Comparison of ENCODE assay signal across 16 mouse cellular contexts in the genomic region with DNA sequence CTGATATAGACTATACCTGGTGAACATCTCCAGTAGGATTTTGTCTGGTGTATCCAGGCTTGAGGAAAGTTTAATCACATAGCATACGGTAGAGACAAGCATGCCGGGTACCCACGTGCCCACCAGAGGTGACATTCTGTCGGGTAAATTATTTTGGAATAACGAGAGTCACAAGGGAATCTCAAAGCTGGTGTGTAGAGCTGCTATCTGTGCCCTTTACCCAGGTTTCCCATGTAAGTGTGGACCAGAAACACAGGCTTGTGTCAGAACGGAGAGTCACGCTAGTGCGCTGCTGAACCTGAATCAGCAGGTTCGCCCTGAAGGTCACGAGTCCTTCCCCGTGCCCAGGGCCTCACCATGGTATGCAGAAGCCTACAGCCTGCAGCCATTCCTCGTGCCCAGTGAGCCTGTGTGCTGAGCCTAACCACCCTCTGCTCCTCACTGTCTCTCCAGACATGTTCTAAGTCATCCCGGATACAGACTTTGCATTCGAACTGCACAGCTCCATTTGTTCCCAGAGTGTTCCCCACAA. TPM values are rescaled to one million over a fixed set of nuclear protein-coding genes. Genes with fewer than 3 reads are reported as not detected.
DNase-seq lines count a peak whose midpoint lies in the region; ATAC-seq and TF ChIP-seq lines count a peak whose summit lies in the region.
"Had no signal": no experiment of that assay in that cellular context is flagged by ENCODE, and none has a peak within 500 bp of the region (broad histone marks: within the 10 kb centered on the region; RNA-seq: fewer than 3 reads in every experiment).

No protein-coding gene starts in this region.

- H3K9me3 ChIP-seq in heart, embryonic 14.5 days (ENCODE audit: control insufficient read depth, low read length) = no peaks in the 10 kb centered on the region
- no peaks in the 10 kb centered on the region for H3K9me3 ChIP-seq in heart, postnatal 0 days (replicated peaks; ENCODE audit: control insufficient read depth, low read length)
- H3K9me3 ChIP-seq in intestine, postnatal 0 days (ENCODE audit: control insufficient read depth) = no peaks in the 10 kb centered on the region
- no peaks in the 10 kb centered on the region for H3K9me3 ChIP-seq in hindbrain, embryonic 10.5 days

- no peaks in the 10 kb centered on the region for H3K27me3 ChIP-seq in heart, embryonic 14.5 days (ENCODE audit: control insufficient read depth, insufficient read depth, low read length)
- H3K27me3 ChIP-seq in heart, postnatal 0 days (ENCODE audit: control insufficient read depth, insufficient read depth, low read length) = 0 out of 2 replicates have a peak, but pooled peaks cover 5% of the 10 kb centered on the region
- no peaks in the 10 kb centered on the region for H3K27me3 ChIP-seq in intestine, postnatal 0 days (replicated peaks; ENCODE audit: control insufficient read depth, insufficient read depth, low read length)
- H3K27me3 ChIP-seq in hindbrain, embryonic 10.5 days (ENCODE audit: insufficient read depth, poor library complexity, severe bottlenecking) = peaks cover 72% of the 10 kb centered on the region

- no peak for DNase-seq in heart, adult 11 months
- DNase-seq in heart, postnatal 0 days (ENCODE audit: low spot score) = peak; percentile 51
- peak; percentile 78 to 86 for DNase-seq in kidney, postnatal 36 days
- no peak for DNase-seq in hindbrain, embryonic 10.5 days (ENCODE audit: low spot score)
- DNase-seq in spleen, postnatal 10 days (ENCODE audit: low spot score in 2 of 2) = no peak
- DNase-seq: forebrain, postnatal 0 days; gastrocnemius, postnatal 10 days; left cerebral cortex, postnatal 4 days; lung, embryonic 14.5 days; right cerebral cortex, postnatal 25 days; thymus, postnatal 36 days had no signal

- H3K9ac ChIP-seq in heart, embryonic 14.5 days (ENCODE audit: low read length) = peak overlapping the region; percentile 25
- H3K9ac ChIP-seq in heart, postnatal 0 days (replicated peaks; ENCODE audit: low read depth, low read length) = no peak overlapping the region
- H3K9ac ChIP-seq in intestine, postnatal 0 days (ENCODE audit: low read depth, low read length) = no peak overlapping the region
- H3K9ac ChIP-seq: forebrain, postnatal 0 days; lung, embryonic 14.5 days had no signal

- TF ChIP-seq EP300 in heart, postnatal 0 days (IDR thresholded peaks at IDR 0.05; ENCODE audit: low read depth) = 0 out of 2 replicates have a peak, but pooled peaks have one; percentile 51

- no peak for TF ChIP-seq CTCF in heart, postnatal 0 days (IDR thresholded peaks at IDR 0.05; ENCODE audit: low read depth)
- TF ChIP-seq CTCF in intestine, postnatal 0 days (IDR thresholded peaks at IDR 0.05; ENCODE audit: low read depth) = no peak

- no peak overlapping the region for H3K4me3 ChIP-seq in heart, embryonic 14.5 days (ENCODE audit: control insufficient read depth in 1 of 2, insufficient read depth in 1 of 2, low read depth in 1 of 2, low read length in 2 of 2)
- H3K4me3 ChIP-seq in heart, postnatal 0 days (ENCODE audit: low read depth, low read length) = no peak overlapping the region
- no peak overlapping the region for H3K4me3 ChIP-seq in intestine, postnatal 0 days (ENCODE audit: low read depth, low read length)
- H3K4me3 ChIP-seq in hindbrain, embryonic 10.5 days = no peak overlapping the region

- peaks cover 49 to 82% of the 10 kb centered on the region in 2 experiments for H3K4me1 ChIP-seq in heart, embryonic 14.5 days (ENCODE audit: control insufficient read depth in 2 of 2, insufficient read depth in 2 of 2, low read length in 2 of 2)
- H3K4me1 ChIP-seq in heart, postnatal 0 days (ENCODE audit: control insufficient read depth, insufficient read depth) = peaks cover 11% of the 10 kb centered on the region
- H3K4me1 ChIP-seq in intestine, postnatal 0 days (replicated peaks; ENCODE audit: control insufficient read depth, insufficient read depth, low read length) = peaks cover 3% of the 10 kb centered on the region; the same call in 1 of the 2 replicates
- H3K4me1 ChIP-seq in hindbrain, embryonic 10.5 days (replicated peaks) = peaks cover 65% of the 10 kb centered on the region

- H3K36me3 ChIP-seq in heart, embryonic 14.5 days (ENCODE audit: control insufficient read depth, insufficient read depth, low read length) = peaks cover 11% of the 10 kb centered on the region; the same call in 1 of the 2 replicates
- H3K36me3 ChIP-seq in heart, postnatal 0 days (replicated peaks; ENCODE audit: control insufficient read depth, insufficient read depth, low read length) = no peaks in the 10 kb centered on the region
- H3K36me3 ChIP-seq in intestine, postnatal 0 days (ENCODE audit: control insufficient read depth, insufficient read depth) = 0 out of 2 replicates have a peak, but pooled peaks cover 2% of the 10 kb centered on the region
- H3K36me3 ChIP-seq in hindbrain, embryonic 10.5 days = no peaks in the 10 kb centered on the region

- 48% methylated on average over 14 of the region's 14 CpGs for WGBS in heart, embryonic 14.5 days
- WGBS in heart, postnatal 0 days = 48% methylated on average over 14 of the region's 14 CpGs
- WGBS in intestine, postnatal 0 days = 68% methylated on average over 14 of the region's 14 CpGs
- WGBS in hindbrain, embryonic 10.5 days = 81% methylated on average over 14 of the region's 14 CpGs

- peak overlapping the region; percentile 49 to 79 for H3K27ac ChIP-seq in heart, embryonic 14.5 days (replicated peaks in 1 of 2; ENCODE audit: control insufficient read depth in 1 of 2, insufficient read depth in 1 of 2, low read depth in 2 of 2, low read length in 2 of 2)
- peak overlapping the region; percentile 79 for H3K27ac ChIP-seq in heart, postnatal 0 days (ENCODE audit: low read depth)
- peak overlapping the region; percentile 82 for H3K27ac ChIP-seq in intestine, postnatal 0 days (ENCODE audit: low read depth, low read length)
- no peak overlapping the region for H3K27ac ChIP-seq in hindbrain, embryonic 10.5 days

- H3K4me2 ChIP-seq in heart, embryonic 14.5 days (ENCODE audit: low read length) = peak overlapping the region; percentile 2; the same call in 1 of the 2 replicates
- no peak overlapping the region for H3K4me2 ChIP-seq in heart, postnatal 0 days (ENCODE audit: low read depth, low read length)
- H3K4me2 ChIP-seq in intestine, postnatal 0 days (replicated peaks; ENCODE audit: low read depth) = no peak overlapping the region
- H3K4me2 ChIP-seq: lung, embryonic 14.5 days had no signal

- ATAC-seq in heart, embryonic 14.5 days (ENCODE audit: insufficient number of reproducible peaks, insufficient read depth, low FRiP score, low read depth) = no peak
- peak; percentile 72 for ATAC-seq in heart, postnatal 0 days (ENCODE audit: insufficient read depth, low read depth)
- peak; percentile 62 for ATAC-seq in intestine, postnatal 0 days
- ATAC-seq: forebrain, postnatal 0 days; hindbrain, embryonic 16.5 days had no signal

RNA-seq across cellular contexts. Expression of a gene that starts 10.2 kb away (rescaled TPM):
- 50.5 and 53.7 TPM in 2 replicates for polyA plus RNA-seq in heart, embryonic 14.5 days (2014; fragmentation: Nextera tagmentation; extraction: Ambion mirVana)
- 51.3 and 60.3 TPM in 2 replicates for total RNA-seq in heart, postnatal 0 days (2014; rRNA removed; ENCODE audit: low replicate concordance)
- 11.8 TPM in 2 replicates for polyA plus RNA-seq in heart, postnatal 0 days (2015; fragmentation: Nextera tagmentation; extraction: Ambion mirVana)
- polyA plus RNA-seq in intestine, postnatal 0 days (2015; fragmentation: Nextera tagmentation; extraction: Ambion mirVana) = 37.6 and 41.1 TPM in 2 replicates
- 12.9 and 14.8 TPM in 2 replicates for polyA plus RNA-seq in hindbrain, embryonic 10.5 days (2016; fragmentation: Nextera tagmentation; extraction: Ambion mirVana)
- total RNA-seq: common myeloid progenitor, adult 5-6 weeks; megakaryocyte progenitor cell, adult 5-6 weeks had no signal

RNA-seq across cellular contexts. Expression of a gene that starts 47.5 kb away (rescaled TPM):
- 0.32 TPM in 1 of 2 replicates, not detected in the other for polyA plus RNA-seq in heart, embryonic 14.5 days (2014; fragmentation: Nextera tagmentation; extraction: Ambion mirVana)
- 19.1 TPM in 1 of 2 replicates, not detected in the other for total RNA-seq in heart, postnatal 0 days (2014; rRNA removed; ENCODE audit: low replicate concordance)
- 0.18 TPM in 1 of 2 replicates, not detected in the other for polyA plus RNA-seq in heart, postnatal 0 days (2015; fragmentation: Nextera tagmentation; extraction: Ambion mirVana)
- polyA plus RNA-seq in intestine, postnatal 0 days (2015; fragmentation: Nextera tagmentation; extraction: Ambion mirVana) = 0.04 TPM in 1 of 2 replicates, not detected in the other
- 0.47 and 0.49 TPM in 2 replicates for polyA plus RNA-seq in hindbrain, embryonic 10.5 days (2016; fragmentation: Nextera tagmentation; extraction: Ambion mirVana)
- total RNA-seq: gastrocnemius, postnatal 10 days; megakaryocyte progenitor cell, adult 5-6 weeks had no signal

Comparison
In these comparisons a context has a peak if more than half of its experiments do, and no peak if none do; other contexts are left out.
1. DNase-seq: peak in heart, postnatal 0 days (single experiment) and kidney, postnatal 36 days (2 of 2); none in heart, adult 11 months (single experiment), hindbrain, embryonic 10.5 days (single experiment) and spleen, postnatal 10 days (0 of 2).